Mouse (Mus musculus) lung, embryonic 14.5 days (tissue): ENCODE results near the gene Far1. TPM values are rescaled to one million over a fixed set of nuclear protein-coding genes. Genes with fewer than 3 reads are reported as not detected.

Experiments used
- ATAC-seq: fragments of 200-750 bp; cut with Nextera tagmentation; 2 replicates; pipeline ENCODE4 v1.8.0; 2017; ENCODE audit warnings: mild to moderate bottlenecking, moderate TSS enrichment, moderate library complexity; ENCODE audit not compliant: insufficient read depth
- DNase-seq: peaks from one replicate; pipeline ENCODE4 v3.0.0-alpha.2; 2015
- H3K27ac ChIP-seq: fragments of 300-500 bp; sonication (generic); 2 replicates; pipeline ENCODE4 v1.5.1; 2014; ENCODE audit warnings: low read depth, mild to moderate bottlenecking, moderate library complexity
- H3K27me3 ChIP-seq: fragments of 300-500 bp; sonication (generic); 2 replicates; pipeline ENCODE4 v1.6.1; 2014; ENCODE audit warnings: low read length, control low read depth; ENCODE audit not compliant: insufficient read depth
- H3K36me3 ChIP-seq: fragments of 300-500 bp; sonication (generic); 2 replicates; pipeline ENCODE4 v1.6.1; 2014; ENCODE audit warnings: control low read depth; ENCODE audit not compliant: insufficient read depth
- H3K4me1 ChIP-seq: fragments of 300-500 bp; sonication (generic); 2 replicates; pipeline ENCODE4 v1.6.1; 2014; ENCODE audit warnings: antibody characterized with exemption, control low read depth; ENCODE audit not compliant: insufficient read depth
- H3K4me2 ChIP-seq: fragments of 300-500 bp; sonication (generic); 2 replicates; pipeline ENCODE4 v1.6.1; 2014; ENCODE audit warnings: mild to moderate bottlenecking
- H3K4me3 ChIP-seq: fragments of 300-500 bp; sonication (generic); 2 replicates; pipeline ENCODE4 v1.5.1; 2014; ENCODE audit warnings: low read depth, low read length
- H3K9ac ChIP-seq: fragments of 300-500 bp; sonication (generic); 2 replicates; pipeline ENCODE4 v1.6.1; 2014
- H3K9me3 ChIP-seq: fragments of 300-500 bp; sonication (generic); 2 replicates; pipeline ENCODE4 v1.6.1; 2016; ENCODE audit warnings: low read depth, low read length, control low read depth
- CTCF ChIP-seq: IDR thresholded peaks from 2 replicates; pipeline ENCODE4 v1.5.1; 2016; ENCODE audit warnings: antibody characterized with exemption, low read depth
- WGBS: fragments of 180-500 bp; shearing (Covaris S2); extraction: QIAGEN DNeasy Blood & Tissue Kit; methylation state at CpG from one replicate; pipeline ENCODE4 v1.1.7; 2014; 5-methylcytosine and 5-hydroxymethylcytosine counted together
- polyA plus RNA-seq: library from polyadenylated mRNA; unstranded; fragments of >200 nt; fragmentation: Nextera tagmentation; extraction: Ambion mirVana; gene quantifications from 2 replicates; pipeline ENCODE4 v1.2.1, GENCODE M21; 2014

The Far1 gene
- polyA plus RNA-seq, 1 experiment from 2014 or later: 78.9 TPM

DNA sequence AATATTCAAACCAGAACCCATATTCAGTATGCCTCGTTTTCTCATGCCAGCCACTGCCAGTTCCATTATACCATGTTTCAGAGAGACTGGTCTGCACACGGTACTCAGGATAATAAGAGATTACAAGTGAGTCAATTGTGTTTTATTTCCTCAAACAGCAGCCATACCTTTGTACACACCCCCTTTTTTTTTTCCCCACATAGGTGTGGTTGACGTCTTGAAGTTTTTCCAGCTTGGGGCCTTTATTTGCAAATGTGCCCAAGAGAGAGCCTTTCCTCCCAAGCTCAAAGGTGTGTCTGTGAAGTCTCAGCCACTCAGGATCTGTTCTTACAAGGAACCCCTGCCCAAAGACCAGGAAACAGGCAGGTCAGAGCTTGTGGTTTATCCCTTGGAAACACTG, 11.2 kb upstream of the Far1 start:
- ATAC-seq: no peak
- no peaks in the 10 kb centered on the region for H3K36me3 ChIP-seq
- H3K27ac ChIP-seq: no peak overlapping the region
- WGBS: 45% methylated on average over 3 of the region's 3 CpGs
- no peaks in the 10 kb centered on the region for H3K9me3 ChIP-seq
- no peaks in the 10 kb centered on the region for H3K27me3 ChIP-seq
- no peaks in the 10 kb centered on the region for H3K4me1 ChIP-seq
- DNase-seq: no peak
- H3K9ac ChIP-seq: no peak overlapping the region
- H3K4me3 ChIP-seq: no peak overlapping the region
- TF ChIP-seq CTCF: no peak
- H3K4me2 ChIP-seq: no peak overlapping the region

DNA sequence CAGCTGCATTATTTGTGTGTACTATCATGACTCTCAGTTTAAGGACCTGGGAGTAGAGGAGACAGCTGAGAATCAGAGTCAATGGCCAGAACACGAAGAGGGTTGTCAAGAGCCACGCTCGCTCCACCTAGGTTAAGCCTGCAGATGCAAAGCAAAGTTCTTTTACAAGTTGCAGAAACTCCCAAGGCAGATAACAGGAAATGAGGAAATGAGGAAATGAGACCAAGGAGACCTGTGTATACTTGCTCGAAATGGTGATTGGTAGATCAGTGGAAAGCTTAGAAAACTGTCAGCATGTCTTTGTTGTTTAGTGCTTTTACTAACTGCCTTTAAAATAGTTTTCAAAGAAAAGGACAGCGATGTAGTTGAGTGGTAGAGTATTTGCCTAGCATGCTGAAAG, 8.6 kb upstream of the Far1 start:
- ATAC-seq (no peak), DNase-seq (no peak)
- Histone ChIP-seq H3K4me3 (no peak overlapping the region), H3K9ac (no peak overlapping the region), H3K4me1 (no peaks in the 10 kb centered on the region), H3K4me2 (no peak overlapping the region), H3K9me3 (no peaks in the 10 kb centered on the region), H3K27me3 (no peaks in the 10 kb centered on the region), H3K27ac (no peak overlapping the region), H3K36me3 (no peaks in the 10 kb centered on the region)
- WGBS: 63% methylated on average over 5 of the region's 5 CpGs
- no peak for TF ChIP-seq CTCF

DNA sequence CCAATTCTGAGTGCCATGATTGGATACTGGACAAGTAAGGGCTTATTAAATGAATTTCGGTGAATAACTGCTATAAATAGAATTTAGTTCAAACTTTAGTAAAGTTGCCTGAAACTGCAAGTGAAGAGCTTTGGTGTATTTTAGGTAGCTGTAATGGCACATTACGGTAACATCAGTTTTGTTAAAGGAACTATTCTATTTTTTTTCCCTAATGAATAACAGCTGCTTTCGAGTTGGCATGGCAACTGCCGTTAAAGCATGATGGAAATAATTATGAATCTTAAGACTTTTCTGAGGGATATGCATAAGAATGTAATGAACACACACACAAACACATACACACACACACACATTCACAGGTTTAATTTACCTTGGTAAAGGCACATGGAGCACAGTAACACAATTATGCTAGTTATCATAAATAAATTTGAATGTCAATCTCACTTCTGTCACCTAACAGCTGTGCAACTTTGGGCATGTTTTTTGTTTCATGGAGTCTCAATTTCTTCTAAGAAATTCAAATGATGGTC, 8.1 kb upstream of the Far1 start:
- no peaks in the 10 kb centered on the region for H3K4me1 ChIP-seq
- no peak for ATAC-seq
- 80% methylated on average over 4 of the region's 4 CpGs for WGBS
- no peak overlapping the region for H3K4me3 ChIP-seq
- no peak for TF ChIP-seq CTCF
- no peak for DNase-seq
- H3K9ac ChIP-seq: no peak overlapping the region
- H3K36me3 ChIP-seq: no peaks in the 10 kb centered on the region
- H3K27ac ChIP-seq: no peak overlapping the region
- H3K9me3 ChIP-seq: no peaks in the 10 kb centered on the region
- H3K27me3 ChIP-seq: no peaks in the 10 kb centered on the region
- no peak overlapping the region for H3K4me2 ChIP-seq

DNA sequence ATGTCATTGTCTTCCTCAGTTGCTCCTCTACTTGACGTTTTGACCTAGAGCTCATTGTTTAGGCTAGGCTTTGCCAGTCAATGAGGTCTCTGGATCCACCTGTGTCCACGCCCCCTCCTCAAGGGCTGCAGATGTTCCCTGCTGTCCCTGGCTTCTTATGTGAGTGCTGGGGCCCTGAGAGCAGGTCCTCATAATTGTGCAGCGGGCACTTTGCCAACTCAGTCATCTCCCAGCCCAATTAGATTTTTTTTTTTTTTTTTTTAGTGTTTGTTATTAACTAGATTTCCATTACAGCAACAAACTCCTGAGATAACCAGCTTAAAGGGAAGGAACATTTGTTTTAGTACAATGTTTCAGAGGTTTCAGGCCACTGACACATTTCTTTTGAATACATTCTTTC, 5.8 kb upstream of the Far1 start:
- no peak overlapping the region for H3K27ac ChIP-seq
- 37% methylated on average over 3 of the region's 3 CpGs for WGBS
- H3K9ac ChIP-seq: no peak overlapping the region
- H3K4me1 ChIP-seq: no peaks in the 10 kb centered on the region
- no peak overlapping the region for H3K4me2 ChIP-seq
- H3K27me3 ChIP-seq: no peaks in the 10 kb centered on the region
- ATAC-seq (no peak), DNase-seq (no peak)
- H3K4me3 ChIP-seq: no peak overlapping the region
- TF ChIP-seq CTCF: no peak
- no peaks in the 10 kb centered on the region for H3K9me3 ChIP-seq
- no peaks in the 10 kb centered on the region for H3K36me3 ChIP-seq

DNA sequence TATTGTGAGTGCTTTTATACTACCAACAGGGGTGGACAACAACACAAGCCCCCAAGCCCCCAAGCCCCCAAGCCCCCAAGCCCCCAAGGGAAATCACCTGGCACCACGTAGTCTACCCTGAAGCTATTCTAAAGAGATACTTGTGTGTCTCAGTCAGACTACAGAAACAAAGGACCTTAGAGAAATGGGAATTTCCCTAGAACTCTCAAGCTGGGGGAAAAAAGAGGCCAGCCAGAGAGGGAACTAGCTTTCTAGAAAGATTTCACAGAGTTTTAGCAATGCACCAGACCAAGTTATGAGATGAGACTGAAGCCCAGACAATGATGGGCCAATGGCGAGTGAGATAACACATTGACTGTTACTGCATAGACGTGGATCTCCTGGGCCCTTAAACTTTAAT, 2.2 kb upstream of the Far1 start:
- Histone ChIP-seq H3K27me3 (no peaks in the 10 kb centered on the region), H3K9ac (no peak overlapping the region), H3K36me3 (no peaks in the 10 kb centered on the region), H3K4me3 (no peak overlapping the region), H3K27ac (no peak overlapping the region), H3K9me3 (no peaks in the 10 kb centered on the region), H3K4me1 (no peaks in the 10 kb centered on the region), H3K4me2 (no peak overlapping the region)
- 79% methylated on average over 3 of the region's 3 CpGs for WGBS
- no peak for ATAC-seq
- no peak for DNase-seq
- TF ChIP-seq CTCF: no peak

DNA sequence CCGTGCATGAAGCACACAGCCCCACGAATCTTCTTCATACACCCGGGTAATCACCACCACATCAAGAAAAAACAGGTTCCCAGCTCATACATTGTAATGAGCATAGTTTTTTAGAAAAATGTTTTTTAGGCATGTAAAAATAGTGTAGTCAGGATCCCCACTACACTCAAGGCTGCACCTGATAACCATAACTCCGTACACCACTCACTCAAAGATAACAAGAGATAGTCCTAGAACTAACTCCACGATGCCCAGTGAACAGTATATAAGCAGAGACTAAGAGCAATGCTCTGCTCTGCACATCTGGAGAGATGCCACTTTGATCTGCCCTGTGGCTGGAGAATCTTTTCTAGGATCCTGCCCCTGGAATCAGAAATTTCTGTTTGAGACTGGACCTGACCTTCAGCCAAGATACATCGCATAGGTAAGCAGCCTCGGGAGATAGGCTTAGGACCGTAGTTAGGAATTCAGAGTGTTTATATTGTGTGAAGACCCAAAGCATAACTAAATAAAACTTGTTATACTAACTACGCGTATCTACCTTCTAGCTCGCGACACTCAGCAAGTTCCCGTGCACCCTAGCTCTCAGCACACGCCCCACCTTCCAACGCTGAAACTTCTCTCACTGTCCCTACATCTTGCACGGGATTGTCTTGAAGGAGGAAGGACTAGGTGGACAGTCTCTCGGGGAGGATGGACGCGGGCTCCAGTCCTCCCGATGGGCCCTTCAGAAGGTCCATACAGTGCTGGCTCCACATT, 928 bp upstream of the Far1 start:
- DNase-seq (peak; percentile 17), ATAC-seq (no peak)
- 11% methylated on average over 20 of the region's 20 CpGs for WGBS
- Histone ChIP-seq H3K27me3 (no peaks in the 10 kb centered on the region), H3K4me2 (peak overlapping the region; percentile 94), H3K9ac (peak overlapping the region; percentile 69), H3K9me3 (no peaks in the 10 kb centered on the region), H3K36me3 (no peaks in the 10 kb centered on the region), H3K4me3 (peak overlapping the region; percentile 95), H3K4me1 (no peaks in the 10 kb centered on the region), H3K27ac (peak overlapping the region; percentile 54; the same call in 1 of the 2 replicates)
- TF ChIP-seq CTCF: no peak

DNA sequence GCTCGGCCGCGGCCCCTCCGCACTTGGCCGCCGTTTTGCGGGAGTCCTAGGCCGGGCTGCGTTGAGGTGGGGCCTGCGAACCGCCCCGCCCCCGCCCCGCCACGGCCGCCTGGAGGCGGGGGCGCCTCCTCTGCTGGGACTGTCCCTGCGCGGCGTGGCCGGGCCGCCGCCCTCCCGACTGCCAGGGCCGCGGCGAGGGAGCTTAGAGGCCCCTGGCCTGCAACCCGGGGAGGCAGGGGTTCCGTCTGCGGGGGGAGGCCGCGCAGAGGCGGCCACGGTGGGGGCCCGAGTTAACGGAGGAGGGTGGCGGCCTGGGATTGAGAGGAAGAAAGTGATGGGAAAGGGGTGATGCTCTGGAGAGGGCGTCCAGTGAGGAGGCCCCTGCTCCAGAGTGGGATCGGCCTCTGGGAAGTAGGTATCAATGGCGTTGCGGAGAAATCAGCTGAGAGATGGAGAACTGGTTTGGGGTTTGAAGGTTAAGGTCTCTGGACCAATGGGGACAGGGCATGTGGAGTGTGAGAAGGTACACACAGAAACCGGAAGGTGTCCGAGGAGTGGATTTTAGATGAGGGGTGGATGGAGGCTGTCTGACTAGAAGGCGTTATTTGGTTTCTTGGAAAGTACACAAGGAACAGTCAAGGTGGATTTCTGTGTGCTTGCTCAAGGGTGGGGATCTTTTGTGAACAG, 472 bp downstream of the Far1 start:
- H3K36me3 ChIP-seq: no peaks in the 10 kb centered on the region
- peak overlapping the region; percentile 80 for H3K4me2 ChIP-seq
- DNase-seq: peak; percentile 53
- ATAC-seq: peak; percentile 81
- under 1% methylated on average over 44 of the region's 45 CpGs for WGBS
- H3K4me3 ChIP-seq: peak overlapping the region; percentile 95
- H3K27ac ChIP-seq: peak overlapping the region; percentile 94
- TF ChIP-seq CTCF: no peak
- H3K9me3 ChIP-seq: no peaks in the 10 kb centered on the region
- no peaks in the 10 kb centered on the region for H3K4me1 ChIP-seq
- H3K9ac ChIP-seq: peak overlapping the region; percentile 90
- H3K27me3 ChIP-seq: no peaks in the 10 kb centered on the region
